Mouse (Mus musculus): ENCODE results near the gene Rabif.
A peak's percentile ranks its signal among the peaks of the same experiment; 100 is the strongest.
"Not testable (repeated sequence)": the region's sequence is repeated elsewhere in the genome, so short reads cannot be mapped to it uniquely, and the experiment has no call there.

Rabif gene

GRCm38 (mm10) chr1:134494428-134495215 lies at the start of gene Rabif:
Gene Rabif (plus strand): TSS chr1:134494648.
- DNase-seq (ENCODE audit: low spot score in 2 of 2): peak; percentile 99

GRCm38 (mm10) chr1:134445418-134445817 lies 49.0 kb upstream of the Rabif start:
- no peak for DNase-seq (ENCODE audit: low spot score in 2 of 2)

GRCm38 (mm10) chr1:134448537-134448936 lies 45.9 kb upstream of the Rabif start:
- not testable (repeated sequence) for DNase-seq (ENCODE audit: low spot score in 2 of 2)

DNA sequence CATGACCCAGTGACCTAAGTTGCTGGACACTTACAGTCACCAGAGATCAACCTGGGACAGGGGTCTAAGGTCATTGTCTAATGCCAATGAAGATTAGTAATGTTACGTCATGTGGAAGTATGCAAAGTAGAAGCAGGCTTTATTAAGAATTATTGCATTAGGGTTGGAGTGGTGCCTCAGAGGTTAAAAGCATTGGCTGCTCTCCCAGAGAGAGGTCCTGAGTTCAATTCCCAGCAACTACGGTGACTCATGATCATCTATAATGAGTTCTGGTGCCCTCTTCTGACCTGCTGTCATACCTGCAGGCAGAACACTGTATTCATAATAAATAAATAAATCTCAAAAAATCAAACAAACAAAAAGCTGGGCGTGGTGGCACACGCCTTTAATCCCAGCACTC lies 44.2 kb upstream of the Rabif start:
- DNase-seq (ENCODE audit: low spot score in 2 of 2): no peak

GRCm38 (mm10) chr1:134450986-134451385 lies 43.5 kb upstream of the Rabif start:
- DNase-seq (ENCODE audit: low spot score in 2 of 2): peak; percentile 62 to 67

GRCm38 (mm10) chr1:134454904-134455824 lies 39.3 kb upstream of the Rabif start, which contains the start of gene Klhl12:
Gene Klhl12 (plus strand): TSS chr1:134455531.
- peak; percentile 97 to 98 for DNase-seq (ENCODE audit: low spot score in 2 of 2)

- no peak for DNase-seq (ENCODE audit: low spot score in 2 of 2)
These were observed 38.4 kb upstream of the Rabif start for GRCm38 (mm10) chr1:134456060-134456459.

- no peak for DNase-seq (ENCODE audit: low spot score in 2 of 2)
These were observed 36.2 kb upstream of the Rabif start for GRCm38 (mm10) chr1:134458139-134458727.

DNA sequence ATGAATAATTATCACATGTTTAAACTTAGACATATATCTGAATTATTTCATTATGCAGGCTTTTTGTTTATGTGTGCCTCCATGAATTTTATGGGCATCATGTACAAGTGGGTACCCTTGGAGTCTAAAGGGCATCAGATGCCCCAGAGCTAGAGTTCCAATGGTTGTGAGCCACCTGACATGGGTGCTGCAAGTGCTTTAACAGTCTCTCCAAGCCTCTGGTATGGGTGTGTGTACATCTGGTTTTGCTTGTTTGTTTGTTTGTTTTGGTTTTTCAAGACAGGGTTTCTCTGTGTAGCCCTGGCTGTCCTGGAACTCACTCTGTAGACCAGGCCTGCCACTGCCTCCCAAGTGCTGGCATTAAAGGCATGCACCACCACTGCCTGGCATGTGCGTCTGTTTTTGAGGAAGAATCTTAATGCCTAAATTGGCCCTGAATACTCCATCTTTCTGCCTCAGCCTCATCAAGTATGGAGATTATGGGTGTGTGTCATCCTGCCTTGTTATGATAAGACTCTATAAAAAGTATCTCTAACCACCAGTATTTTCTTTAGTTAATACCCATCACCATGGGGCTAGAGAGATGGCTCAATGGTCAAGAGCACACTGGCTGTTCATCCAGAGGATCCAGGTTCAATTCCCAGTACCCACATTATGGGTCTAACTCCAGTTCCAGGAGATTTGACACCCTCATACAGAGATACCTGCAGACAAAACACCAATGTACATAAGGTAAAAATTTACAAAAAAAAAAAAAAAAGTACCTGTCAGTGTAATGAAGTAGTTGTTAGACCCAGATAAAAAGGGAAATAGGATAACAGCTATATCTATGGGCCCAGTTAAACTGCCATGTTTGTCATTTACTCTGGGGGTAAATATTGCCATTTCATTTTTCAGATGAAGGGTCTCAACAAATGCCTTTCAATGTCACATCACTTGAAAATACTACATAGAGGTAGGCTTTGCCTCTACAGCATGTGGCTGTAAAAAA lies 33.9 kb upstream of the Rabif start:
- DNase-seq (ENCODE audit: low spot score in 2 of 2): no peak

DNA sequence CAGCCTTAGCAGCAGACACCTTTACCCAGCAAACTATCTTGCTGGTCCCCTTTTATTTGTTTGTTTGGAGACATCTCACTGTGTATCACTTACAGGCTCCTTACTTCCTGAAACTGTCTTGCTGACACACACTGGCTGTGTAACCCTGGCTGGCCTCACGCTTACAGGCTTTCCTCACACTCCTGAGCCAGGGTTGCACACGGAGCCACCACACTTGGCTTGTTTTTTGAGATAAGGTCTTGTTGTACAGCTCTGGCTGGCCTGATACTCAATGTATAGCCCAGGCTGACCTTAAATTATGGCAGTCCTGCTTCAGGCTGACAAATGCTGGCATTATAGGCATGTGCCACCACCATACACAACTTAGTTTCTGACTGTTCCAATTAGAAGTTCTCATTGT lies 9.8 kb upstream of the Rabif start:
- no peak for DNase-seq (ENCODE audit: low spot score in 2 of 2)

- DNase-seq (ENCODE audit: low spot score in 2 of 2): no peak
These were observed 3.3 kb upstream of the Rabif start for GRCm38 (mm10) chr1:134490903-134491801.

- DNase-seq (ENCODE audit: low spot score in 2 of 2): no peak
These were observed 2.2 kb upstream of the Rabif start for GRCm38 (mm10) chr1:134492276-134492675.

- DNase-seq (ENCODE audit: low spot score in 2 of 2): no peak
These were observed 952 bp upstream of the Rabif start for GRCm38 (mm10) chr1:134493496-134493895.

DNA sequence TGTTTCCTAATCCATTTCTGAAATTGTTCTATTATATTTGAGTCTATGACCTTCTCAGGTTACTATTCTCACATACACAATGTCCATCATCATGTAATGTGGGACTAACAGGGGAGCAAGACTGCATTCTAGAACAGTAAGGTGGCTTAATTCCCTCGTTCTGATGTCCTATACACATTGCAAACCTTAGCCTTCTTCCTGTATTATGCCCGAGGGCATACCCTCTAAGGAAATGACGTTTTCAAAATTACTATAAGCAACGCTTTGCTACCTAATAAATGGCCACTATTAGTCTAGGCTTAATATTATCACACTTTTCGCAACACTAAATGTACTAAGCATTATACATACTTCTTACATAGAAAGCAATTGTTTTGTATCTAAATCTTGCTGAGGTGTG lies 492 bp upstream of the Rabif start:
- DNase-seq (ENCODE audit: low spot score in 2 of 2): no peak

DNA sequence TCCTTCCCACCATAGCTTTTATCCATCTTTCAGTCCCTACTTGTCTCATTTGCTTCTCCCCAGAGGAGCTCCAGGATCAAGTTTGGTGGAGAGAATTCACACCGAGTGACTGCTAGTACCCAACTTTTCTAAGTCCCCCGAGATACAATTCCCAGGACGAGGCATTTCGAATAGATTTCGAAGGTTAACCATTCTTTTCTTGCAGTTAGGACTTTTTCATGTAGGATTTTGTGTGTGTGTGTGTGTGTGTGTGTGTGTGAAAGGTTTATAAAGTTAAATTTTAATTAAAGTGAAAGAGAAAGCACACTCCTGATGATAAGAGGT lies 730 bp downstream of the Rabif start:
- no peak for DNase-seq (ENCODE audit: low spot score in 2 of 2)

DNA sequence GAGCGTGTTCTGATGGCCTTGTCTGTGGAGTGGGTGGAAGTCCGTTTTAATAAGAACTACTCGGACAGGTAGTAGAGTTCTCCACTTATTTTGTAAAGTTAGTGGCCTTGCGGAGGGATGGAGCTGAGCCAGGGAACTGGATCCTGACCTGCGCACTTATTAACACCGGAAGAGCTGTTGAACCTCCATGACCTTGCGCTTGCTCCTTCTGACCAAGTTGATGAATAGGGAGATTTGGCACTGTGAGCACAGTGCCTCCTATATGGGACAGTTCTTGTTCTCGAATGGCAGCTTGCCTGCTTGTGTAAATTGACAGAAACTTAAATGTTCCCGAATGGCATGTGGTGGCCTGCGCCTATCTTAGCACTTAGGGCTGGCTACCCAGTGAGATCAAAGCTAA lies 1.5 kb downstream of the Rabif start:
- no peak for DNase-seq (ENCODE audit: low spot score in 2 of 2)

DNA sequence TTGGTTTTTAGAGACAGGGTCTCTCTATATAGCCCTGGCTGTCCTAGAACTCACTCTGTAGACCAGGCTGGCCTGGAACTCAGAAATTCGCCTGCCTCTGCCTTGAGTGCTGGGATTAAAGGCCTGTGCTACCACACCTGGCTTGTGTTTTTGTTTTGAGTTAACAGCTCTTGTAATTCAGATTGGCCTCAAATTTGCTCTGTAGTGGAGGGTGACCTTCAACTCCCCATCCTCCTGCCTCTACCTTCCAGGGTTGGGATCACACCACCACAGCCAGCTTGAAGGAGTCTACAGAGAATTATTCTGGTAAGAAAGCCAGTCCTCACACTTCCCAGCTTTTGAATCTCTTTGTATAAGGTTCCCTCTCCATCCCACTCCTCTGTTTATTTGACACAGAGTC lies 6.5 kb downstream of the Rabif start:
- DNase-seq (ENCODE audit: low spot score in 2 of 2): no peak

DNA sequence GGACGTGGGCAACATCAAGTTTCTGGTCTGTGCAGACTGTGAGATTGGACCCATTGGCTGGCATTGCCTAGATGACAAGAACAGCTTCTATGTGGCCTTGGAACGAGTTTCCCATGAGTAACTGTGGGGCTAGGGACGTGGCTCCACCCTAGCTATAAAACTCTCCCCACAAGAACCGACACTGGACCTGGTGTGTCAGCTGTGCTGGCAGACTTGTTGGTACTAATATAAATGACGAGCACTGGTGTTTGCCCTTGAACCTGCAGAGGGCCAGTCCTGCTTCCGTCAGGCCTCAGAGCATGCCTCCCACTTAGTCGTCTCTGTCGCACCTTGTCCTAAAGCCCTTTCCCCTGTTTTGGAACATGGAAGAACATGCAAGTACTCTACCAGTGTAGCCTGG lies 11.8 kb downstream of the Rabif start:
- DNase-seq (ENCODE audit: low spot score in 2 of 2): no peak

- DNase-seq (ENCODE audit: low spot score in 2 of 2): no peak
These were observed 15.6 kb downstream of the Rabif start for GRCm38 (mm10) chr1:134510018-134510417.

DNA sequence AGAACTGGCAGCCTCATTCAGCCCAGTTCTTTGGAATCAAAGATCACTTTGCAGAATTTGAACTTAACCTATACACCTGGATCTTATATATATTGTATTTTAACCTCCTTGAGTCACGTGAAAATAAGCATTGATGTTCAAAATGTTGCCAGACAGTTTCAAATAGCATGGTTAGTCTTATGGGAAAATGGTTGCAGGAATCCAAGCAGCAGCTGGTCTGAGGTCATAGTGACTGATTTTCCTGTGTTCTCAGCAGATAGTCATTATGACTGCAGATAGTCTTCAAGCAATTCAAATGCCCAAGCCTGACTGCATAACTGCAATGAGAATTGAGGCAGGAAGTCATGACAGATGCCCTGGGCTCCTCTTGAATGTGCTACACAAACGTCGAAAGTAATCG lies 17.7 kb downstream of the Rabif start:
- DNase-seq (ENCODE audit: low spot score in 2 of 2): no peak
